Mouse (Mus musculus): Measurements from ENCODE around the gene Zfp365.
A peak's percentile ranks its signal among the peaks of the same experiment; 100 is the strongest.

Zfp365 gene

DNA sequence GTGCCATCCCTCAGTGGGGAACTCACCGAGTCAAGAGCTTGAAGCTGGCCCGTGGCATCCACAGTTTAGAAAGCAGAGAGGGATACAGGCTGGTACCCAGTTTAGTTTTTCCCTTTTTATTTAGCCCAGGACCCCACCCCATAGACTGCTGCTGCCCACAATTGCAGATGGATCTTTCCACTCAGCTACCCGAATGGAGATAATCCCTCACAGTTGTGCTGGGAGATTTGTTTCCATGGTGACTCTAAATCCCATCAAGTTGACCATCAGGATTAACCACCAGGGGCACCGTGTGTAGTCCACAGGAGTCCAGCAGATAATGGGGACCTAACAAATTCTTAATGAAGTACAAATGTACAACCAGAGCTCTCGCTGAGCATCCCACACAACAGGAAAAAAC is 11.3 kb downstream of the Zfp365 start:
- no peak for DNase-seq

DNA sequence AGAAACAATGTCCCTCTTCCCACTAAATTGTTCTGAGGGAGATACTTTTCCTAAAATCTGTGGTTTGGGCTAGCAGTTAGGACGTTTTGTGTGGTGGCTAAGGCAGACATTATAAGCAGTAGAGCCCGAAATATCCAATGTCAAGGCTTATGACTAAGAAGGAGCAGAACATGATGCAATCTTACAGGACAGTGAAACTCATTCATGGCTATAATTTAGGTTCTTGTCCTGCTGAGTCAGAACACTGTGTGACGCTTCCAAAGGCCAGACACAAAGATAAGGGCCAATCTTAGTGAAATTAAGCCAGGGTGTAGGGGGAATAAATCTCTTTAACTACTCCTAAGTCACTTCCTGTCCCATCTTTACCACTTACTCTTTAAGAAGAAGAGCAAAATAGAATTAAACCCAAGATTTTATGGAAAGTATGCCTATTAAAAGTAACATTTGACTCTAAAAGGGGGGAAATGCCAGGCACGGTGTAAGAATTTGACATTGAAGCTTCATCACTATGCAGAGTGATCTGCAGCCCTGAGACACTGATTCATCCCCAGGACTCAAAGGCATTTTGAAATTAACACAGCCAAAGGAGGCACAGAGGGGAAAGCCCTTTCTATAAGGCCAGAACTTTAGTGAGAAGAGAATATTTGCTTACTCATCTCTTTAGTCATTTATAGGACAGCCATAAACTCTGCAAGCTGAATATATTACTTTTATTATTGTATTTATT is 13.3 kb downstream of the Zfp365 start:
- no peak for DNase-seq

DNA sequence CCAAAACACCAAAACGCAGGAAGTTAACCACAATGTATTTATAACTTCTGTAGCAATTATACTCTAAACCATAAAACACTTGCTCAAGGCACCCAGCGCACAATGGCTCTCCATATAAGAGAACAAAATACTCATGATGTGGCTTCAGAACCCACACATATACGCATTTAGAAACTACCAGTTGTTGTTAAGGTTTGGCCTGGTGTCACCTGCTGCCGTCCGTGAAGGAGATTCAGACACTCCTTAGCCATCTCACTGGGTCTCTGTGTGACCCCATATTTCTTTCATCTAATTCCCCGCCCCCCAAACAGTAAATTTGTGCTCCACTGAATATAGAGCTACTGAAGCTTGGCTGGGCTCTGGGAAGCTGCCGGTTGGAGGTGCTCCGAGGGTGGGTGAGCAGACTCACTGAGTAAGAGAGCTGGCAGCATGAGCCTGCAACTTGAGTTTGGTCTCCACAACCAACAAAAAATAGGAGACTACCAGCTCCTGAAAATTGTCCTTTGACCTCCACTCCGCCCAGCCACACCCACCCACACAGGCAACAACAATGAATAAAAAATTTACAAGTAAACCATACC is 14.0 kb downstream of the Zfp365 start:
- DNase-seq, result no peak

DNA sequence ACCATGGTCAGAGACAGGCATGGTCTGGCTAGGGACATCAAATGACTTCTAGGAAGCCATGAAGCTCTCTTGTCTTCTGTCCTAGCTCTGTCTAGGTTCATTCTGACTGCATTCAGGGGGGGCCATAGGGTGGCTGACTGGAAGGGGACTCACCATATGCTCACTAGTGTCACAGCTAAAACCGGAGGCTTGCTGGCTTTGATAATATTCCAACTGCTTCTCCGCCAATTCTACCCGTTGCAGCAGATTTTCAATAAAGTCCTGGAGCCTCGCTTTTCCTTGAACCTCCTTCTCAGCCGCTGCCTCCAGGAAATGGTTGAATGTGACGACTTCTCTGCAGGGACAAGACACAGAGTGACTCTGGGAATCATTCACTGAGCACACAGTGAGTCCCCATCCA is 15.2 kb downstream of the Zfp365 start:
- DNase-seq, result no peak

DNA sequence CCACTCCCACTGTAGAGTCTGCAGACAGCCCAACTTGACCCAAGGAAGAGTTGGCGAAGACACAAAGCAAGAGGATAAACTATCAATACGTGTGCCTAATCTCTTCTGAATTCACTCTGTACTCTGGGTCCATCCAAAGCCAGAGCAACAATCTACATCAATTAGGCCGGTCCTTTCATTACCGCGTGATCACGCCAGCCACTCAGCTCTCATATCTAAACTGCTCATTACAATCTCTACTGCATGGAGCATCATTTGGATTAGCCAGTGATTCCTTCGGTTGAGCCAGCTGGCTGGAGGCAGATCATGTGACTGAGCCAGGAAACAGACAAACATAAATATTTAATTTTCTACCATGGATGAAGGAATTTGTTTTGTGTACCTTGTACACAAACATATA is 17.8 kb downstream of the Zfp365 start:
- DNase-seq, result no peak

DNA sequence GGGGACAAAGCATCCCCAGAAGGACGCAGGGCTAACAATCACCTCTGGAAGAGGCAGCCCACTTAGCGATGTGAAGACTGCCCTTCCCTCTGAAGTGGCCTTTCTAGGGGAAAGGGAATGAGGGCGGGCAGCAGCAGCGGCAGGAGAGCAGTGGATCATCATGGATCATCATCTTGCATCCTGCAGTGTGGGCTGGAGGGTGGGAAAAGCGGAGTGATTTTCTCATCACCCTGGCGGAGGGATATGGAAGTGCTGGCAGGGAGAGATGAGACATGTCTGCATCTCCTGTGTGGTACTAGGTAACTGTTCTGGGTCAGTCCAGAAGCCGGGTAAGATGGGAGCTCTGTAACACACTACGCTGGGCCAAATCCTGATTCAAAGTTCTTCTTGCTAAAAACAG is 18.4 kb downstream of the Zfp365 start:
- DNase-seq, result no peak

DNA sequence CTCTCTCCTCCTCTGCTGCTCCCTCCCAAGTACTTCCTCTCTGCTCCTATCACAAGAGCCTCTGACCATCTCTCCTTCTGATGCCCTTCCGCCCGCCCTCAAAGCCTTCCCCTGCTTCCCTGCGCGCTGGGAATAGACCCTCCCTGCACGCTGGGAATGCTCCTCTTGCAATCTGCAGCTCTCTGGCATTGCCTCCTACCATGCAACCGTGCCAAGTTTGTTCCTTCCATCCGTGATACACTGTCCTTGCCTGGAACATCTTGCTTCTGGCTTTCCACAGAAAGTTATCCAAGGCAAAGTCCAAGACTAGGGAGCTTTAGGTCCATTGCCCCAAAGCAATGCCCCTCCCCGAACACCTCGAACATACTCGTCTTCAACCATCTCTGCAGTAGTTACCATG is 19.2 kb downstream of the Zfp365 start:
- DNase-seq, result no peak

DNA sequence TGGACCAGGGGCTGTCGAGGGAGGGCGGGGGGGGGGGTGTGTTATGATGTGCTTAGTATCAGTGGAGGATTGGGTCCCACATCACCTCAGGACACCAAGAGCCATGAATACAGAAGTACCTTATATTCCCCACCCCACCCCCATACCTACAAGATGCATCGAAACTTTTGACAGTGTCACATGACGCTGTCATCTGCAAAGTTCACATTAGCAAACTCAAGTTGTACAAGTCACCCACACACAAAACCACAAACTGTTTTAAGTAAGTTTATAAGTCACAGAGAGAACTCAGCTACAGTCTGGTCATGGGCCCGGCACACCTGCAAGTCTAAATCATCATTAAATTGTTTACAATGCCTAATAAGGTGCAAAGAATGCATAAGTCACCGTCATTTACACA is 21.3 kb downstream of the Zfp365 start:
- DNase-seq, result no peak

DNA sequence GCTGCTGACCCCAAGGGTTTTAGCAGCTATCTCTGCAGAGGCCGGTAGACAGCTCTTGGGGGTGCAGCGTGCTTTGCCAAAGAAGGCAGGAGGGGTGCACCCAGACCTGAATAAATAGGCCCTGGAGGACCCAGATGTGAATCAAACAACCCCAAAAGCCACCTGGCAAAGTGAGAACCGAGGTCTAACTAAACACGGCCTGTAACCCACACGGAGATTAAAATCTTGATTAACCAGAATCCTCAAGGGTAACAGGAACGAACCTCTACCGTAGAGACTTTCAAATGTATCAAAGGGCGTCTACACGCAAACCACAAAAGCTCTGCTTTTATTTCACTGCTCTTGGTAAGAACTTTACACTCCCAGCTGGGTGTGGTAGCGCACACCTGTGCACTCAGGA is 24.5 kb downstream of the Zfp365 start:
- DNase-seq, result no peak

DNA sequence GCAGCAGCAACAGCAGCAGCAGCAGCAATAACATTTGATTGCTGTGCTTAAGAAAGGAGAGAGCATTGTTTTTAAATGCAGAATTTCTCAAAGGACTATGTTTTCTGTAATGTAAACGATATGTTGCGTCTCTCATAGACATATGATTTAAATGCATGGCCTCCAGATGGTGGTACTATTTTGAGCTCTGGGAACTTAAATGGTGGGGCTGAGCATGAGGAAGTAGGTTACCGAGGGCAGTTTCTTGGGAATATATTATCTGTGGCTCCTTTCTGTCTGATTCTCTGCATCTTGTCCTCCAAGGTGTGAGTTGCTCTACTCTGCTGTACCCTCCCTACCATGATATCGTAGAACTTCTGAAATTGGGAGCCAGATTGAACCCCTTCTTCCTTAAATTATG is 31.8 kb downstream of the Zfp365 start:
- DNase-seq, result no peak

DNA sequence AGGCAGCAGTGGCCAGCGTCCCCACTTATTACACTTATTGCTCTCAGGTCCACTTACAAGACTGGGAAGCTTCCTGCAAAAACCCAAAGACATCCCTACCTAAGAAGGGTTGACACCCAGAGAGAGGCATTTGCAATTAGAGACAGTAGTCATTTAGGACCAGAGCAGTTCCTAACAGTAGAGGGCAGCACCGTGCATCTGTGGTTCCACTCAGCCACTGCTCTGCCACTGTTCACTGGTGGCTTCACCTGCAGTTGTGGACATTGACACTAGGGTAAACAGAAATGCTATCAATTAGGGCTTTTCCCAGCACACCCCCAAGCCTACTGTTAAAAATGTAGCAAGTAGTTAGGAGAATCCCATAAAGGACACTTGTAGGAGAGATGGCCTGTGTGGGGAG is 40.7 kb downstream of the Zfp365 start:
- peak in 1 of 2 experiments; percentile 64 for DNase-seq

DNA sequence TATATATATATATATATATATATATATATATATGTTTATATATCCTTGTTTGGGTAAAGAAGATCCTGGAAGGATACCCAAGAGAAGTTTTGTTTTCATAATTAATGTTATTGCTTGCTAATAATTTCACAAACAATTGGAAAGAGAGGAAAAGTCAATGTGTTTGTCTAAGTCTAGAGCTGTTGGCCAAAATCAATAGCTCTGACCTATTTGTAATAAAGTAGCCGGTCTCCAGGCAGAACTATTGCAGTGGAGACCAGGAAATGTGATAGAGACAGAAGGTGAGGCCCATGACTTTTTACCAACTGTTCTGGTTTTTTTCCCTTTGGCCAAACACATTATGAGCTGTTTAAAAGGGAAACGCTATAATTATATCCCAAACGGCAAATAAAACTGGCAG is 44.2 kb downstream of the Zfp365 start:
- DNase-seq, result no peak

DNA sequence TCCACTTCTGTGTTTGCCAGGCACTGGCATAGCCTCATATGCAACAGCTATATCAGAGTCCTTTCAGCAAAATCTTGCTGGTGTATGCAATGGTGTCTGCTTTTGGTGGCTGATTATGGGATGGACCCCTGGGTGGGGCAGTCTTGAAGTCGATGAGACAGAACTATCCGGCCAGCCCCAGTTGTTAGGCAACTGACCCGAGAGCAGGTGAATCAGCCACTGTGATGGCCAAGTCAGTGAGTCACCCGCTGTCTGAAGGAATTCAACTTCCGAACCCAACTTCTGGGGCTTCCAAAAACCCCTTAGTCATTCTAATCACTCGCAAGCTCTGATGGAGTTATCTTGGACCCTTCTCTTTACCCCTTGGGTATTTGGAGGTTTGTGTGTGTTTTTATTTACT is 46.6 kb downstream of the Zfp365 start:
- no peak for DNase-seq

DNA sequence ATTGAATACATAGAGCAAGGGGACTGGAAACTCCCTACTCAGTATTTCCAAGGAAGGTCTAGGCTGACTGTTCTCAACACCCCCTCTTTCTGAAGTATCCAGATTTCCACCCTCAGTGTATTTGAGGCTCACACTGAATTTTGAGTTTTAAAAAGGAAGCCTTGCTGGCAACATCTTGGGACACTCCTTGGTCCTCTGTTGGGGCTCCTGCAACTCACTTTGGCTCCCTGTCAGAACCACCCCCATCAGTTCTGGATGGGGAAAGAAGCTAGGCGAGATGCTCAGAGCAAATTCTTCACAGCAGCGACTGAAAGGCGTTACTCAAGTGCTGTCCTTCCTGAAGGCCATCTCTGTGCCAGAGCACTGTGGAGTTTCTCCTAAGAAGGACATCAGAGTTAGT is 47.4 kb downstream of the Zfp365 start:
- no peak for DNase-seq

DNA sequence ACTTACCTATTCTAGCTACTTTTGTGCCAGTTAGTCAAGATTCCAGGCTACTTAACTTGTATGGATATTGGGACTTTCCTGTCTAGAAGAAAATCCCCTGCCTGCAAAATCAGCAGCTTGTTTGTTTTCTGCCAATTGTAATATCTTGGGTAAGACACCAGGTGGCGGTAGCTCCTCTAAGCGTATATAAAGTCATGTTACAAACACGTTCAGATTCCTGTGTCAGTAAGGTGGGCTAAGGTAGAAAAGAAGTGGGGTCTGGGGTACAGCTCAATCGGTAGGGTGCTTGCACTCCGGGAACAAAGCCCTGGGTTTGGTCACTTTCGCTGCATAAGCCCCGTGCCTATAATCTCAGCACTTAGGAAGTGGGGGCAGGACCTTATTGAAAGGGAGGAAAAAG is 50.1 kb downstream of the Zfp365 start:
- DNase-seq, result peak in 1 of 2 experiments; percentile 2

DNA sequence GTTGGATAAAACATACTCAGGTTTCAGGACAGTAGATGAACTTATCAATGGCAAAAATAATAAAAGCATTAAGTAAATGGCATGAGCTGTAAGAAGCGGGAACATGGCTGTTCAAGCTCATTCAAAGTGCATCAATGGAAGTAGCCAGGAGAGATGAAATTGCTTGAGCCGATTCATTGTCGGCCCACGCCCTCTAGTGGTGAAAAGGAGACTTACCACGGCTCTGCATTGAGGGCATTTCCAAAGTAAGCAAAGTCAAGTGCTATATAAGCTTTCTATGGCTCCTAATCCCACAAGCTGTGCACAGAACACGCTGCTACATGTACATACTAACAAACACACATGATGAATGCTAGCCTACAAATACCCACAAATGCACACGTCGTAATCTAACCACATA is 53.6 kb downstream of the Zfp365 start:
- peak; percentile 23 to 67 for DNase-seq

DNA sequence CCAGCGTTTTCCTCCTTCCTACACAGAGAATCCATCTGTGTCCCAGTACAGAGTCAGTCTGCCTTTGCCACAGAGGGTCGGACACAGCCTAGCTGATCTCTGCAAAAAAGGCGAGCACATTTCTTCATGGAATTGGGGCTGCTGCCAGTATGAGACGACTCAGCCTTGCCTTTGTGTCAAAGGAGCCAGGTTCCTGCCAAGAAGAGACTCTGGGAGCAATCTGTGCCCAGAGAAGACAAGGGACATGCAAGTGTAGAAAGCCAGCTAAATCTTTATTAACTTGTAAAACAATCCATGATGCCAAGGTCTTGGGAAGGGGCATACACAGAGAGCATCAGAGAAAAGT is 54.9 kb downstream of the Zfp365 start:
- DNase-seq, result no peak

DNA sequence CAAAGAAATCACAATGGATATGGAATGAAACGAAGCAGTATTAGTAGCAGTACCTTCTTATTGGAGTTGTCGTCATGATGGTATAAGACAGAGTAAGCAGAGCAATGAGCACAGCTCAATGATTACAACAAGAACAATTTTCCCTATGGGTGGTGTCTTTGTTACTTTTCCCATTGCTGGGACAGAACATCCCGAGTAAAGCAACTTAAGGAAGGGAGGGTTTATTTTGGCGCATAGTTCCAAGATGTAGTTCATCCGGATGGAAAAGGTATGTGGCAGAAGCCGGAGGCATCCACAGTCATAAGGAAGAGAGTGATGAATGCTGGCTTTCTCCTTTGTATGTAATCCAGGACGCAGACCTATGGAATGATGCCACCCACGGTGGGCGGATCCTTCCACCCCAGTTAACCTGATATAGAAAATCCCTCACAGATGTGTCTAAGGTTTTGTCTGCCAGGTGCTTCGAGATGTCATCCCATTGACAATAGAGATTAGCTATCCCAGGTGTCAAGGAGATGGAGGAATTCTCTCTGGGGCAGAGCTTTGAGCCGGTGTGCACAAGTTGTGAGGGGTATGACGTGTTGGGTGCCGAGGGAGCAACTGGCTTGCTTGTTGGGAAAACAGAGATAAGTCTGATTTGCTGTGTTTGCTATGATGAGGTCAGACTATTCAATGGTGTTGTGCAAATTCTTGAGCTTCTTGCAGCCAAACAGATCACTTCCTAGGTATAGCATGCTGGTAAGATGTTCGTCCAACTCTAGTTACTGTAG is 55.5 kb downstream of the Zfp365 start:
- DNase-seq, result no peak

DNA sequence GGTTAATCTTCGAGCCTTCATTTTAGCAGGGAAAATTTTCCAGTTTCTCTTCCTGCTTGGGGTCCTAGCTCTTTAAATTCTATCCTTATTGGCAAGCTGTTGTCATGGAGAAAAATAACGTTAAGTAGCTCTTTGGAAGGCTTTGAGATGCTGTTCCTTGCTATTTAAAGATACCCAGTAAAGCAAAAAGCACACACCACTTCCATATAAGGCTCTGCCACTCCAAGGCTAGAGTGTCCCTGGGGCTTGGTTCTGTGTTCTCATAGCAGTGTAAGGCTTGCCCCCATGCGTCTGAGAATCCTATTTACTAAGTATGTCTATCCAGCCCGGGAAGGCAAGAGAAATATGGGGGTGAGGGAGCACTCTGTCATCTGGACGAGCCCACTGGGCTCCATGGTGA is 56.7 kb downstream of the Zfp365 start:
- no peak for DNase-seq

DNA sequence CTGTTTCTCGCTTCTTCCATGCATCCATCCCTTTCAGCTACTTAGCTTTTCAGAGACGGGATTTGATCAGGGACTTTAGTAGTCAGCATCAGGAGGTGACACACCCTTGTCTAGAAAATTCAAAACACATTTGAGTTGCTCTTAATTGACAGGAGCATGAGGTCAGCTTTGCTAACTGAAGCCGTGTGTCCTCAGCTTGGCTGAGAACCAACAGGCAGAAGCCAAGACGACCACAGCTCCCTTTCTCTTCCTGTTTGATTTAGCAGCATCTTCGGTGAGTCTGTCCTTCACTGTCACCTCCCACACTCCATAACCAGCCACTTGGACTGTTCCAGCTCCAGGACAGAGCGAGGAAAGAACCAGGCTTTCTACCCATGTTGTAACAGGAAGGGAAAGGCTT is 60.1 kb downstream of the Zfp365 start:
- DNase-seq, result no peak

DNA sequence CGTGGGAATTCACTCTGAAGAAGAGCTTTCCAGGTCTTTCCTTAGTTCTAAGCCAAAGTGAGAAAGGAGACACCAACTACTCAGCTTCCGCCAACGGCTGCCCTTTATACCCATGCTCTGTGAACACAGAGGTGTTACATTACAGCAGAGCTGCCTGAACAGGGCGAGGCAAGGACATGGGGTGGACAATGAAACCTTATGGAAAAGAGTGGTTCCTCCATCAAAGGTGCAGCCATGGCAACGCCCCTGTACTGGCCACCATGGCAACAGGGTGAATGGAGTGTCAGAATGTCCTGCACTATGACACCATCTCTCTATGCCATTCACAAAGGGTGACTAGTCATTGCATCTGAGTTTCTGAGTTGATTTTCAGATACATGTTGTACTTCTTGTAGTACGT is 61.4 kb downstream of the Zfp365 start:
- no peak for DNase-seq

DNA sequence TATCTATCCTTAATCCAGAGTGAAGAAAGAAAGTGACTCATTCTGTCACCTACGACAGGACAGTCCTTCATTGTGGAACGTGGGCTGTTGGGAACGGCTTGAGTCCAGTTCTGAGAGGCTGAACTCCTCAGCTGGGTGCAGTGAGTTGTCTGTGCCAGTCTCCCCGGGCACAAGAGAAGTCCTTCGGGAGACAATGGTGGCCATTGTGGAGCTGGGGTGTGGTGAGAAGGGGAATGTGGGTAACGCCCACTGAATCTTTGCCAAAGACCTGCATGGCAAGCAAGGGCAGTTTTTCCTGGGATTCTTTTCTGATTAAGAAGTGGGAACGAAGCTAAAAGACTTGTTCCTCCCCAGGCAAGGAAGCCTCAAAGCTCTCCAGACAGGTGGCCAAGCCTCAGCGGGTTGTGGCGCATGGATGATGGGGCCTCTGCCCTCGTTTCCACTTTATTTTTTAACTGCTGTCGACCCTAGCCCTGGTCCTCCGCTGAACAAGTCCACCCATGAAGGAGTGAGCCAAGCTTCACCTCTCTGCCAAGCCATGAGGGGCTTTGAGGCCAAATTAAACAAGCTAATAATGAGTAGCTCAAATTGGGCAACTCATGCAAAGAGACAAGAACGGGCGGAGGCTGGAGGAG is 66.3 kb downstream of the Zfp365 start:
- DNase-seq, result no peak

DNA sequence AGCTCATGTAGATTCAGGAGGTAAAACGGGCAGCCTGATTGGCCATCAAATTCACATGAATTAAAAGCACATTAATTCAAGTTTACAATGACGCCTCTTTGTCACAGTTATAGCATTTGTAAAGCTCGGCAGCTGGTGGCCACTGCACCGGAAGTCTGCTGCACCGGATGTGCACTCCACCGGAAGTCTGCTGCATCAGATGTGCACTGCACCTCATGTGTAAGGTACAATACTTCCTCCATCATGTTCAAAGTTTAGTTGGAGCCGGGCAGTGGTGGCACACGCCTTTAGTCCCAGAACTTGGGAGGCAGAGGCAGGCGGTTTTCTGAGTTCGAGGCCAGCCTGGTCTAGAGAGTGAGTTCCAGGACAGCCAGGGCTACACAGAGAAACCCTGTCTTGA is 70.9 kb downstream of the Zfp365 start:
- DNase-seq, result no peak

DNA sequence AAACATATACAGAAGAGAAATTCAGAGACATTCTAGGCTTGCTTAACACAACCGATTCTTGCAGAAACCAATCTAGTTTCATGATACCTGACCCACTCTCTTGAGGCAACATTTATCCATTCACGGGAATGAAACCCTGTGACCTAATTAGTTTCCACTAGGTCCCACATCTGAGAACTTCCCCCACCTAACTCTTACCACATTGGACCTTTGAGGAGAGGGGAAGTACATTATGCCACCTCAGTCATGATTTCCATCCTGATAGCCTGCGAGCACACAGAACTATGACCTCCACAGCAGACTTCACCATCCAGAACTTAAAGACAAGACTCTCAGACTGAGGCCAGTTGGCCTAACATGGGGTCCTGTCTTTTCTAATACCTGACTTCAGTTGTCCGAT is 71.7 kb downstream of the Zfp365 start:
- DNase-seq, result no peak
